Mouse (Mus musculus): ENCODE results near the gene Abcb9. TPM values are rescaled to one million over a fixed set of nuclear protein-coding genes. Genes with fewer than 3 reads are reported as not detected.
A peak's percentile ranks its signal among the peaks of the same experiment; 100 is the strongest.

Gene Abcb9
- polyA plus RNA-seq, 1 experiment from 2014 or later = 2.7 TPM

- Histone ChIP-seq H3K4me3 (ENCODE audit: low read length) (no peak overlapping the region), H3K4me2 (ENCODE audit: low read depth, low read length) (no peak overlapping the region), H3K36me3 (ENCODE audit: control insufficient read depth, insufficient read depth, low read length) (no peaks in the 10 kb centered on the region), H3K9me3 (ENCODE audit: control insufficient read depth, low read length) (no peaks in the 10 kb centered on the region), H3K9ac (ENCODE audit: low read length) (no peak overlapping the region), H3K27ac (ENCODE audit: low read length) (no peak overlapping the region), H3K27me3 (ENCODE audit: control insufficient read depth, insufficient read depth, low read depth, low read length) (no peaks in the 10 kb centered on the region), H3K4me1 (replicated peaks; ENCODE audit: control insufficient read depth, insufficient read depth, low read length) (peaks cover 82% of the 10 kb centered on the region)
- ATAC-seq (ENCODE audit: low read depth) = no peak
- WGBS = 83% methylated on average over 2 of the region's 2 CpGs
Measured at GRCm38 (mm10) chr5:124015727-124016126, 79.9 kb downstream of the Abcb9 start.

- H3K4me2 ChIP-seq (ENCODE audit: low read depth, low read length) = peak overlapping the region; percentile 21
- H3K4me3 ChIP-seq (ENCODE audit: low read length) = no peak overlapping the region
- no peak for ATAC-seq (ENCODE audit: low read depth)
- no peaks in the 10 kb centered on the region for H3K36me3 ChIP-seq (ENCODE audit: control insufficient read depth, insufficient read depth, low read length)
- no peaks in the 10 kb centered on the region for H3K9me3 ChIP-seq (ENCODE audit: control insufficient read depth, low read length)
- WGBS = 27% methylated on average over 11 of the region's 11 CpGs
- peaks cover 82% of the 10 kb centered on the region for H3K4me1 ChIP-seq (replicated peaks; ENCODE audit: control insufficient read depth, insufficient read depth, low read length)
- H3K27me3 ChIP-seq (ENCODE audit: control insufficient read depth, insufficient read depth, low read depth, low read length) = no peaks in the 10 kb centered on the region
- H3K27ac ChIP-seq (ENCODE audit: low read length) = peak overlapping the region; percentile 58
- peak overlapping the region; percentile 1; the same call in 1 of the 2 replicates for H3K9ac ChIP-seq (ENCODE audit: low read length)
Measured at GRCm38 (mm10) chr5:124014791-124015251, 80.8 kb downstream of the Abcb9 start.

GRCm38 (mm10) chr5:124014180-124014579 is 81.4 kb downstream of the Abcb9 start:
- WGBS = 92% methylated on average over 3 of the region's 3 CpGs

GRCm38 (mm10) chr5:124013747-124014146 is 81.9 kb downstream of the Abcb9 start:
- H3K27ac ChIP-seq (ENCODE audit: low read length) = no peak overlapping the region
- no peak for ATAC-seq (ENCODE audit: low read depth)
- H3K4me2 ChIP-seq (ENCODE audit: low read depth, low read length) = no peak overlapping the region
- no peaks in the 10 kb centered on the region for H3K27me3 ChIP-seq (ENCODE audit: control insufficient read depth, insufficient read depth, low read depth, low read length)
- 80% methylated on average over 16 of the region's 16 CpGs for WGBS
- peaks cover 4% of the 10 kb centered on the region; the same call in 1 of the 2 replicates for H3K36me3 ChIP-seq (ENCODE audit: control insufficient read depth, insufficient read depth, low read length)
- H3K9me3 ChIP-seq (ENCODE audit: control insufficient read depth, low read length) = no peaks in the 10 kb centered on the region
- H3K9ac ChIP-seq (ENCODE audit: low read length) = no peak overlapping the region
- peaks cover 71% of the 10 kb centered on the region for H3K4me1 ChIP-seq (replicated peaks; ENCODE audit: control insufficient read depth, insufficient read depth, low read length)
- no peak overlapping the region for H3K4me3 ChIP-seq (ENCODE audit: low read length)

More at GRCm38 (mm10) chr5:124014180-124014579, 81.4 kb downstream of the Abcb9 start:
- no peaks in the 10 kb centered on the region for H3K27me3 ChIP-seq (ENCODE audit: control insufficient read depth, insufficient read depth, low read depth, low read length)
- ATAC-seq (ENCODE audit: low read depth) = no peak
- H3K9me3 ChIP-seq (ENCODE audit: control insufficient read depth, low read length) = no peaks in the 10 kb centered on the region
- H3K27ac ChIP-seq (ENCODE audit: low read length) = peak overlapping the region; percentile 58
- H3K4me3 ChIP-seq (ENCODE audit: low read length) = no peak overlapping the region
- no peaks in the 10 kb centered on the region for H3K36me3 ChIP-seq (ENCODE audit: control insufficient read depth, insufficient read depth, low read length)
- H3K9ac ChIP-seq (ENCODE audit: low read length) = no peak overlapping the region
- peaks cover 76% of the 10 kb centered on the region for H3K4me1 ChIP-seq (replicated peaks; ENCODE audit: control insufficient read depth, insufficient read depth, low read length)
- no peak overlapping the region for H3K4me2 ChIP-seq (ENCODE audit: low read depth, low read length)

- H3K27me3 ChIP-seq (ENCODE audit: control insufficient read depth, insufficient read depth, low read depth, low read length) = no peaks in the 10 kb centered on the region
- peak overlapping the region; percentile 96 for H3K27ac ChIP-seq (ENCODE audit: low read length)
- H3K4me1 ChIP-seq (replicated peaks; ENCODE audit: control insufficient read depth, insufficient read depth, low read length) = peaks cover 64% of the 10 kb centered on the region
- H3K4me3 ChIP-seq (ENCODE audit: low read length) = no peak overlapping the region
- peaks cover 12% of the 10 kb centered on the region for H3K36me3 ChIP-seq (ENCODE audit: control insufficient read depth, insufficient read depth, low read length)
- H3K9ac ChIP-seq (ENCODE audit: low read length) = no peak overlapping the region
- ATAC-seq (ENCODE audit: low read depth) = no peak
- H3K4me2 ChIP-seq (ENCODE audit: low read depth, low read length) = no peak overlapping the region
- WGBS = 56% methylated on average over 10 of the region's 10 CpGs
- no peaks in the 10 kb centered on the region for H3K9me3 ChIP-seq (ENCODE audit: control insufficient read depth, low read length)
Measured at GRCm38 (mm10) chr5:124012885-124013284, 82.7 kb downstream of the Abcb9 start.

- Histone ChIP-seq H3K27me3 (ENCODE audit: control insufficient read depth, insufficient read depth, low read depth, low read length) (no peaks in the 10 kb centered on the region), H3K4me3 (ENCODE audit: low read length) (peak overlapping the region; percentile 4; the same call in 1 of the 2 replicates), H3K36me3 (ENCODE audit: control insufficient read depth, insufficient read depth, low read length) (peaks cover 20% of the 10 kb centered on the region), H3K27ac (ENCODE audit: low read length) (peak overlapping the region; percentile 96), H3K9ac (ENCODE audit: low read length) (peak overlapping the region; percentile 50), H3K9me3 (ENCODE audit: control insufficient read depth, low read length) (no peaks in the 10 kb centered on the region), H3K4me1 (replicated peaks; ENCODE audit: control insufficient read depth, insufficient read depth, low read length) (peaks cover 55% of the 10 kb centered on the region), H3K4me2 (ENCODE audit: low read depth, low read length) (peak overlapping the region; percentile 39)
- no peak for ATAC-seq (ENCODE audit: low read depth)
- WGBS = 19% methylated on average over 8 of the region's 8 CpGs
Measured at GRCm38 (mm10) chr5:124011927-124012326, 83.7 kb downstream of the Abcb9 start.

Other genes with a start within 250 kb of the Abcb9 start
- gene Hcar2, start 230.3 kb downstream of the Abcb9 start, polyA plus RNA-seq (2015; fragmentation: Nextera tagmentation; extraction: Ambion mirVana) = 0.30 and 0.49 TPM in 2 replicates
- gene Hcar1, start 215.8 kb downstream of the Abcb9 start, polyA plus RNA-seq (2015; fragmentation: Nextera tagmentation; extraction: Ambion mirVana) = 1.2 and 1.4 TPM in 2 replicates
- 92.8 and 118 TPM in 2 replicates for gene Denr, start 188.6 kb downstream of the Abcb9 start, polyA plus RNA-seq (2015; fragmentation: Nextera tagmentation; extraction: Ambion mirVana)
- gene Gm43518, start 168.4 kb downstream of the Abcb9 start, polyA plus RNA-seq (2015; fragmentation: Nextera tagmentation; extraction: Ambion mirVana) = 2.0 and 2.3 TPM in 2 replicates
- gene Ccdc62, start 165.1 kb downstream of the Abcb9 start, polyA plus RNA-seq (2015; fragmentation: Nextera tagmentation; extraction: Ambion mirVana) = 7.7 and 8.0 TPM in 2 replicates
- 13.8 and 14.5 TPM in 2 replicates for gene Hip1r, start 122.2 kb downstream of the Abcb9 start, polyA plus RNA-seq (2015; fragmentation: Nextera tagmentation; extraction: Ambion mirVana)
- gene Vps37b, start 63.5 kb downstream of the Abcb9 start, polyA plus RNA-seq (2015; fragmentation: Nextera tagmentation; extraction: Ambion mirVana) = 39.2 and 41.6 TPM in 2 replicates
- gene Ogfod2, start 16.5 kb upstream of the Abcb9 start, polyA plus RNA-seq (2015; fragmentation: Nextera tagmentation; extraction: Ambion mirVana) = 29.7 and 33.1 TPM in 2 replicates
- 98.8 and 99.9 TPM in 2 replicates for gene Arl6ip4, start 20.3 kb upstream of the Abcb9 start, polyA plus RNA-seq (2015; fragmentation: Nextera tagmentation; extraction: Ambion mirVana)
- 6.6 and 9.2 TPM in 2 replicates for gene Pitpnm2, start 154.0 kb upstream of the Abcb9 start, polyA plus RNA-seq (2015; fragmentation: Nextera tagmentation; extraction: Ambion mirVana)
- 13.3 and 15.1 TPM in 2 replicates for gene Mphosph9, start 232.2 kb upstream of the Abcb9 start, polyA plus RNA-seq (2015; fragmentation: Nextera tagmentation; extraction: Ambion mirVana)
- gene 2810006K23Rik, start 232.3 kb upstream of the Abcb9 start, polyA plus RNA-seq (2015; fragmentation: Nextera tagmentation; extraction: Ambion mirVana) = 18.1 and 19.7 TPM in 2 replicates